ENCODE assay signal across 14 mouse cellular contexts in genomic region chr9:122074575-122074974, GRCm38 (mm10).
"Had no signal": no experiment of that assay in that cellular context is flagged by ENCODE, and none has a peak within 500 bp of the region (broad histone marks: within the 10 kb centered on the region; RNA-seq: fewer than 3 reads in every experiment).

No protein-coding gene starts in this region.

- DNase-seq: lung, adult 2 months; lung, postnatal 10 days; lung, postnatal 4 days; midbrain, embryonic 14.5 days; right cerebral cortex, postnatal 14 days; thymus, adult 18-20 months; thymus, postnatal 14 days; thymus, postnatal 36 days had no signal

- H3K9me3 ChIP-seq: lung, embryonic 15.5 days; midbrain, embryonic 10.5 days; midbrain, embryonic 12.5 days; neural tube, embryonic 12.5 days had no signal

- H3K4me2 ChIP-seq: lung, embryonic 15.5 days; midbrain, embryonic 12.5 days; neural tube, embryonic 12.5 days had no signal

- H3K27me3 ChIP-seq: lung, embryonic 15.5 days; midbrain, embryonic 12.5 days; neural tube, embryonic 12.5 days had no signal

- H3K27ac ChIP-seq: liver, embryonic 14.5 days; lung, embryonic 15.5 days; midbrain, embryonic 10.5 days; midbrain, embryonic 12.5 days; neural tube, embryonic 12.5 days had no signal

- H3K4me1 ChIP-seq: neural tube, embryonic 12.5 days had no signal

- H3K4me3 ChIP-seq: lung, embryonic 15.5 days; midbrain, embryonic 10.5 days; midbrain, embryonic 12.5 days; neural tube, embryonic 12.5 days had no signal

- H3K9ac ChIP-seq: liver, embryonic 14.5 days; lung, embryonic 15.5 days; midbrain, embryonic 12.5 days; neural tube, embryonic 12.5 days had no signal

- H3K36me3 ChIP-seq: lung, embryonic 15.5 days; midbrain, embryonic 10.5 days; midbrain, embryonic 12.5 days; neural tube, embryonic 12.5 days had no signal

- ATAC-seq: midbrain, embryonic 16.5 days had no signal
